Mouse (Mus musculus) testis, adult 2 months (tissue): ENCODE measurements around the gene Asb16. TPM values are rescaled to one million over a fixed set of nuclear protein-coding genes. Genes with fewer than 3 reads are reported as not detected.
A peak's percentile ranks its signal among the peaks of the same experiment; 100 is the strongest.

Experiments used
- H3K27ac ChIP-seq: fragments of 200-500 bp; 2 replicates; pipeline ENCODE4 v1.5.1; 2012; ENCODE audit warnings: low read depth, low read length; ENCODE audit not compliant: control insufficient read depth, insufficient read depth
- H3K27me3 ChIP-seq: fragments of 200-500 bp; 2 replicates; pipeline ENCODE4 v1.6.1; 2012; ENCODE audit warnings: mild to moderate bottlenecking, low read length, moderate library complexity; ENCODE audit not compliant: control insufficient read depth, insufficient read depth
- H3K36me3 ChIP-seq: fragments of 200-500 bp; 2 replicates; pipeline ENCODE4 v1.6.1; 2012; ENCODE audit warnings: mild to moderate bottlenecking, low read length; ENCODE audit not compliant: control insufficient read depth, insufficient read depth
- H3K4me1 ChIP-seq: fragments of 200-500 bp; 2 replicates; pipeline ENCODE4 v1.6.1; 2012; ENCODE audit warnings: low read length; ENCODE audit not compliant: control insufficient read depth, insufficient read depth
- H3K4me3 ChIP-seq: fragments of 200-500 bp; 2 replicates; pipeline ENCODE4 v1.5.1; 2012; ENCODE audit warnings: low read depth, mild to moderate bottlenecking, low read length, moderate library complexity, mixed read lengths; ENCODE audit not compliant: control insufficient read depth
- CTCF ChIP-seq: fragments of 200-500 bp; IDR thresholded peaks from 2 replicates; pipeline ENCODE4 v1.5.1; 2012; ENCODE audit warnings: low read depth, mild to moderate bottlenecking, inconsistent platforms, low read length, moderate library complexity; ENCODE audit not compliant: control insufficient read depth, insufficient read depth, insufficient replicate concordance
- POLR2A ChIP-seq: fragments of 200-500 bp; IDR thresholded peaks from 2 replicates; pipeline ENCODE4 v1.6.1; 2012; ENCODE audit warnings: low read depth, mild to moderate bottlenecking, inconsistent platforms, low read length, moderate library complexity; ENCODE audit not compliant: control insufficient read depth
- polyA plus RNA-seq: library from polyadenylated mRNA; depleted of rRNA; stranded (reverse); fragments of >200 nt; gene quantifications from 2 replicates; pipeline ENCODE4 v1.2.3, GENCODE M21; 2012

The Asb16 gene
- polyA plus RNA-seq, 1 experiment: 0.10 TPM

- no peak for TF ChIP-seq POLR2A
- TF ChIP-seq CTCF: no peak
- peaks cover 2% of the 10 kb centered on the region for H3K36me3 ChIP-seq
- no peak overlapping the region for H3K27ac ChIP-seq
- H3K27me3 ChIP-seq: no peaks in the 10 kb centered on the region
- no peak overlapping the region for H3K4me3 ChIP-seq
- H3K4me1 ChIP-seq: no peaks in the 10 kb centered on the region
Measured at GRCm38 (mm10) chr11:102258095-102258494, 10.4 kb upstream of the Asb16 start.

GRCm38 (mm10) chr11:102258521-102258920, 10.0 kb upstream of the Asb16 start:
- H3K27ac ChIP-seq: no peak overlapping the region
- no peak overlapping the region for H3K4me3 ChIP-seq
- H3K4me1 ChIP-seq: no peaks in the 10 kb centered on the region
- no peaks in the 10 kb centered on the region for H3K27me3 ChIP-seq
- TF ChIP-seq CTCF: no peak; the same call in 1 of the 2 replicates
- TF ChIP-seq POLR2A: no peak
- peaks cover 2% of the 10 kb centered on the region for H3K36me3 ChIP-seq

DNA sequence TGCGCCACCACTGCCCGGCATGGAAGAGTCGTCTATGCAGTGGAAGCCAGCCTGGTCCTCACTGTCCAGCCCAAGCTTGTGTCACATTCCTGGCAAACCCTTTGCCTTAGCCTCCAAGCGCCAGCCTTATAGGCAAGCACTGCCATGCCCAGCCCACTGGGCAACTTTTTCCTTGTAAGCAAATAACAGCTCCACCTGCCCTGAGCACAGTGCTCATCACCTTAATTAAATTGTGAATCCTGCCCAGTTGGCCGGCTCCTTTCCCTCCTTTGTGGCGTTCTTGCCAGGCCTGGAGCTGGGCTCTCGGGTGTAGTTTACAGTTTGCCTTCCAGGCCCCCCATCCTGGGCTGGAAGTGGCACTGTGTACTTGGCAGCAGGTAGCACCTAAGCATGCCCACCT, 5.3 kb upstream of the Asb16 start:
- H3K27ac ChIP-seq: no peak overlapping the region

DNA sequence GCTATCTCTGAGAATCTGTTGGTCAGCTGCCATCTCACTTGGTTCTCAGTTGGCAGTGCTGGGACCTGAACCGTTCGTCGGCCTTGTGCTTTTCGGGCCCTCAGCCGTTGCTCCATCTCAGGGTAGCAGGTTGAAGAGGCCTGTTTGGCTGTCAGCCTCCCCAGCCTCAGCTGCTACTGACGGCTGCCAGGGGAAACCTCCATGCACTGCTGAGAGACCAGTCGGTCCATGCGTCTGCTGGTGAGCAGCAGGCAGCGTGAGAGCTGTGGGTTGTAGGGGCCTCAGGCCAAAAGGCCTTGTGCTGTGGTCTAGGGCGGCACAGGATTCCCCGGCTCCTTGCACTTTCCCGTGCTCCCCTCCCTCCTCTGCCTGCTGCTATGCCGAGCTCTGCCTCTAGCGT, 2.7 kb upstream of the Asb16 start:
- TF ChIP-seq POLR2A (no peak), CTCF (no peak)
- H3K27ac ChIP-seq: no peak overlapping the region
- H3K27me3 ChIP-seq: no peaks in the 10 kb centered on the region
- no peaks in the 10 kb centered on the region for H3K4me1 ChIP-seq
- H3K36me3 ChIP-seq: no peaks in the 10 kb centered on the region; the same call in 1 of the 2 replicates
- no peak overlapping the region for H3K4me3 ChIP-seq

More for the DNA sequence above, 5.3 kb upstream of the Asb16 start:
- Histone ChIP-seq H3K4me1 (no peaks in the 10 kb centered on the region), H3K27me3 (no peaks in the 10 kb centered on the region), H3K36me3 (peaks cover 2% of the 10 kb centered on the region), H3K4me3 (no peak overlapping the region)
- TF ChIP-seq CTCF: no peak
- TF ChIP-seq POLR2A: no peak

- no peak overlapping the region for H3K4me3 ChIP-seq
- no peak overlapping the region for H3K27ac ChIP-seq
Measured at GRCm38 (mm10) chr11:102266631-102267355, 1.8 kb upstream of the Asb16 start.

DNA sequence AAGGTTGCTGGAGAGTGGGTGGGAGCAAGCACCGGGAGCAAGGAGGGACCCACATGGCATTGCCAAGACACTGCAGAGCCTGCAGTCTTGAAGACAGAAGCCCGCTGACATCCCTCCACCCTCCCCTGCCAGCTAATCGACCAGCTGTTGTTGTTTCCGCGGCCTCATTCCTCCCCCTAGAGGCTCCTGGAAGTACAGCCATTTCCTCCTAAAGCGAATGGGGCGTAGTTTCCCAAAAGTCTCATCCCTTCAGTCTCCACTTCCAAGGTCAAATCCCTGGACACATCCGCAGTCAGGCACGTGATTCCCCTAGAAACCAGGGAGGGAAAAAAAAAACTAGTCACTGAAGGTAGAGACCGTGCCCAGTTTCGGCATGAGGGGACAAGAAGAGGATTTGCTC, 1.1 kb upstream of the Asb16 start:
- Histone ChIP-seq H3K27ac (no peak overlapping the region), H3K4me3 (no peak overlapping the region), H3K36me3 (no peaks in the 10 kb centered on the region; the same call in 1 of the 2 replicates), H3K27me3 (no peaks in the 10 kb centered on the region), H3K4me1 (no peaks in the 10 kb centered on the region)
- TF ChIP-seq POLR2A: no peak
- peak; percentile 43 for TF ChIP-seq CTCF

More at GRCm38 (mm10) chr11:102266631-102267355, 1.8 kb upstream of the Asb16 start:
- Histone ChIP-seq H3K27me3 (no peaks in the 10 kb centered on the region), H3K36me3 (no peaks in the 10 kb centered on the region; the same call in 1 of the 2 replicates), H3K4me1 (no peaks in the 10 kb centered on the region)
- no peak for TF ChIP-seq POLR2A
- no peak for TF ChIP-seq CTCF

DNA sequence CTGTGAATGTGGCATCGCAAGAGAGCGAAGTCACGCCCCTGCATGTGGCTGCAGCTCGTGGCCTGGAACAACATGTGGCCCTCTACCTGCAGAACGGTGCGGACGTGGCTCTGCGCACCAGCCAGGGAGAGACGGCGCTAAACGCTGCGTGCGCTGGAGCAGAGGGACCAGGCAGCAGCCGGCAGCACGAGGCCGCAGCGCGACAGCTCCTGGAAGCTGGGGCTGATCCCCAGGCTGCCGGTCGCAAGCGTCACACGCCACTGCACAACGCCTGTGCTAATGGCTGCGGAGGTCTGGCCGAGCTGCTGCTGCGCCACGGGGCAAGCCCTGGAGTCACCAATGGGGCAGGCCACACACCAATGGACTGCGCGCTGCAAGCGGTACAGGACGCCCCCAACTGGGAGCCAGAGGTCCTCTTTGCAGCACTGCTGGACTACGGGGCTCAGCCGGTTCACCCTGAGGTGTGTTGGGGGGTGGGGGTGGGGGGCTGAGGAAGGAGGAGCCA, 7.9 kb downstream of the Asb16 start:
- peaks cover 6% of the 10 kb centered on the region for H3K4me1 ChIP-seq

More for the DNA sequence above, 7.9 kb downstream of the Asb16 start:
- Histone ChIP-seq H3K36me3 (no peaks in the 10 kb centered on the region), H3K4me3 (peak overlapping the region; percentile 2; the same call in 1 of the 2 replicates), H3K27me3 (no peaks in the 10 kb centered on the region), H3K27ac (no peak overlapping the region)
- TF ChIP-seq CTCF (no peak), POLR2A (no peak)
